In the genomic region with DNA sequence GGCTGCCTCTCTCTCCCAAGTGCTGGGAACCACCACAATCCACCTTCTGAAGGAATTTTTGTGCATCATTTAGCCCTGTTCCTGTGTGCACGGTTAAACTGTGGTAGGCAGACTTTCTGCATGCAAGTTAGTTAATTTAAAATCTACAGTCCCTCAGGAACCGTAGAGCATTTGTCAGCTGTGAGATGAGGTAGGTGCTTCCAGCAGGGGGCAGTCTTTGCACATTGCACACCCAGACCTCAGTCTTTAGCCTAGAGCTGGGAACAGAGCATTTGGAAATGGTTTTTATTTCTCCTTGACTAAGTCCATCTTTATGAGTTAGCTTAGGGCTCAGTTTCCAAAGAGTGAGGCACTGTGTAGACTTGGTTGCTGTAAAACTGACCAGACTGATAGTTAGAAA, we compare ENCODE assay signal across 8 mouse cellular contexts. TPM values are rescaled to one million over a fixed set of nuclear protein-coding genes. Genes with fewer than 3 reads are reported as not detected.
DNase-seq lines count a peak whose midpoint lies in the region; TF ChIP-seq lines count a peak whose summit lies in the region.

No protein-coding gene starts in this region.

- intact Hi-C loops in heart, adult 2 months (cut with DNase I): loop anchor here (1.0 to 5.0 kb wide), 2 partner anchors 50 to 101 kb away; no protein-coding TSS in a partner anchor

- no peak overlapping the region for H3K27ac ChIP-seq in heart, adult 2 months

- TF ChIP-seq POLR2A in heart, adult 2 months (IDR thresholded peaks at IDR 0.05; ENCODE audit: insufficient read depth, low read depth, low read length): no peak

- H3K4me3 ChIP-seq in heart, adult 2 months: no peak overlapping the region

- 0 out of 2 replicates have a peak, but pooled peaks have one; percentile 31 for TF ChIP-seq EP300 in heart, adult 2 months (IDR thresholded peaks at IDR 0.05; ENCODE audit: insufficient read depth, low read depth, low read length)

- peak; percentile 93 for TF ChIP-seq CTCF in heart, adult 2 months (IDR thresholded peaks at IDR 0.05)

- 25% methylated on average over 2 of the region's 2 CpGs for WGBS in heart, adult 2 months

- no peak overlapping the region for H3K9ac ChIP-seq in heart, adult 2 months (ENCODE audit: low read depth, low read length)

- DNase-seq in heart, adult 2 months: peak; percentile 49 to 68
- no peak for DNase-seq in heart, adult 11 months
- peak; percentile 70 for DNase-seq in B cell, adult 2 months
- DNase-seq in adrenal gland, postnatal 10 days: peak; percentile 78
- peak; percentile 19 for DNase-seq in fat pad, adult 2 months (ENCODE audit: extremely low read depth, low read depth, low spot score)
- peak; percentile 85 for DNase-seq in kidney, postnatal 10 days
- peak; percentile 24 to 35 for DNase-seq in lung, adult 18-20 months
- DNase-seq in spleen, postnatal 14 days (ENCODE audit: low spot score in 2 of 2): peak; percentile 17 to 41

- H3K36me3 ChIP-seq in heart, adult 2 months (ENCODE audit: control insufficient read depth, insufficient read depth, low read length): peaks cover 10% of the 10 kb centered on the region

- no peaks in the 10 kb centered on the region for H3K79me2 ChIP-seq in heart, adult 2 months (replicated peaks; ENCODE audit: control insufficient read depth, insufficient read depth, low read length)

- no peaks in the 10 kb centered on the region for H3K27me3 ChIP-seq in heart, adult 2 months (ENCODE audit: control insufficient read depth, insufficient read depth, low read length)

- peaks cover 2% of the 10 kb centered on the region; the same call in 1 of the 2 replicates for H3K4me1 ChIP-seq in heart, adult 2 months (ENCODE audit: control insufficient read depth, insufficient read depth, low read length)

RNA-seq across cellular contexts. Expression of gene Fzd9, which starts 14.5 kb away (rescaled TPM):
- 1 to 10 TPM in 1 of 2 experiments, under 1 TPM in 1; 0.78 to 1.3 TPM for total RNA-seq in heart, adult 2 months (2021)
- polyA plus RNA-seq in heart, adult 2 months (2012; rRNA removed): 1.8 TPM in 2 replicates
- total RNA-seq in adrenal gland, postnatal 10 days (2021): 1 to 10 TPM; 2.1 to 2.7 TPM

RNA-seq across cellular contexts. Expression of gene Baz1b, which starts 49.5 kb away (rescaled TPM):
- total RNA-seq in heart, adult 2 months (2021): 10 to 100 TPM; 42.3 to 46.1 TPM
- 13.9 and 20.8 TPM in 2 replicates for polyA plus RNA-seq in heart, adult 2 months (2012; rRNA removed)
- total RNA-seq in adrenal gland, postnatal 10 days (2021): 10 to 100 TPM; 60.4 to 70.1 TPM
